Mouse (Mus musculus): ENCODE measurements around the gene Grin3a.
"Not testable (repeated sequence)": the region's sequence is repeated elsewhere in the genome, so short reads cannot be mapped to it uniquely, and the experiment has no call there.

Gene Grin3a

GRCm38 (mm10) chr4:49680171-49680875 is 165.2 kb downstream of the Grin3a start:
- no peak for DNase-seq

- no peak for DNase-seq
Observed at GRCm38 (mm10) chr4:49676790-49677189, 168.8 kb downstream of the Grin3a start.

GRCm38 (mm10) chr4:49676071-49676470 is 169.5 kb downstream of the Grin3a start:
- no peak for DNase-seq

DNA sequence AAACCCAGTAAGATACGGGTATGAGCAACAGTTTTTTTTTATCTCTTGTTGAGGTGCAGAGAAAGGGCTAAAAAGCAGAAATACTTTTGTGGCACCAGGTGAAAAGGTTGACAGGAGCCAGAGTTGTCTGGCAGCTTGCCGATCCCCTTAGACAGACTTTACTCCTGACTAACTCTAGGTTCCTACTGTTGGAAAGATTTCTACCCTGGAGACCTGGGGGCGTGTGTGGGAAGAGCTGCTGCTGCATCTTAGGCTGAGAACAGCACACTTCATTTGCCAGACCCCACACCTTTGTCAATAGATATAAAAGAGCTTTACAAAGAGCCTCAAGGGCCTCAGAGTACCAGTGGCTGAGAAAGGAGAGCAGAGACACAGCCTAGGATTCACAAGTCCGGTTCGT is 180.7 kb downstream of the Grin3a start:
- DNase-seq: no peak

DNA sequence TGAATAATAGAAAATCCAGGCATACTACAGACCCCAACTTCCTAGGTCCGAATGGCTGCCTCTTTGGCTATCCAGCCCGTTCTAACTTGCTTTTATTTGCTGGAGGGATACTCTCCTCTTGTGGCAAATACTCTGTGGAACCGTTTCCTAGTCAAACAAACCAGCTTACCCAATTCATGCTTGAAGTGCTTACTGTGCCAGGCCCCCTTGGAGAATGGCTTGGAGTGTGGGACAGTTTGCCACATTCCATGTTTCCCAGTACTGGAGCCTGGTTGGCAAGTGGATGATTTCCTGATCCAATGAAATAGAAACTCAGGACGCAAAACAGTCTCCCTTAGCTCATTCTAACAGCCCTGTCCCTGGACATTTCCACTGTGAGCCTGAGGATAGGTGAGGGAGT is 183.3 kb downstream of the Grin3a start:
- DNase-seq: no peak

GRCm38 (mm10) chr4:49661664-49662063 is 183.9 kb downstream of the Grin3a start:
- no peak for DNase-seq

DNA sequence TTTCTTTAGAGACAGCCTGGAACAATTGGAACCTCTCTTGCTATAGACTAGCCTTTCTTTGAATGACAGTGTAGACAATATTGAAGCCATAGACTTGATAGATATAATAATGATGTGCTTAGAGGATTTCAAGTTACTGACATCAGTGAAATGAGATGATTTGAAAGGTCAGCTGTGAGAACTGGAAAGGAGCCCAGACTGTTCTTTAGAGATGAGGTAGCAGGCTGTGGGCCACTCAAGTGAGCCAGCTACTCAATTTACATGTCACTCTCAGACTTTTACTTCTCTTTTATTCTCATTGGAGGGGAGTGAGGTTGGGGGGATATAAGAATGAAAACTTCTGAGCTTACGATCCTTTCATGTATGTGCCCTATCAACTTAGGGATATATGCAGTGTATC is 186.1 kb downstream of the Grin3a start:
- no peak for DNase-seq

- DNase-seq: no peak
Observed at GRCm38 (mm10) chr4:49639913-49640312, 205.6 kb downstream of the Grin3a start.

- DNase-seq: no peak
Observed at GRCm38 (mm10) chr4:49637821-49638220, 207.7 kb downstream of the Grin3a start.

DNA sequence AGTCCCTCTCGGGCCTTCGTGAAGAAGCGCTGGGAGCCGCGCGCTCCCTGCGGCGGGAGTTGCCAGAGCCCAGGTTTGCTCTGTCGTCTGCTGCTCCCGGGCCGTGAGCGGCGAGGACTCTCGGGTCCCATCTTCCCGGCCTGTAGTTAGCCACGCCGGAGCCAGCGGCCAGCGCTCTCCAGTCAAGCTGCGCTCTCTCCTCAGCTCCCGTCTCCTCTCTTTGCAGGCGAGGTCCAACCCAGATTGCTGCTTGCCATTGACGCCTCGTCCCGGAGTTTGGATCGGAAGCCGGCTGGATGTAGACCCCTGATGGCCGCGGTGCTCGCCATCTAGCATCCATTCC is 213.4 kb downstream of the Grin3a start:
- no peak for DNase-seq

- DNase-seq: peak; percentile 97
Observed at GRCm38 (mm10) chr4:49631319-49632138, 214.0 kb downstream of the Grin3a start, which contains the start of gene Rnf20. Gene Rnf20, plus strand, starts transcription at chr4:49632006.

GRCm38 (mm10) chr4:49628941-49629340 is 216.6 kb downstream of the Grin3a start:
- no peak for DNase-seq

DNA sequence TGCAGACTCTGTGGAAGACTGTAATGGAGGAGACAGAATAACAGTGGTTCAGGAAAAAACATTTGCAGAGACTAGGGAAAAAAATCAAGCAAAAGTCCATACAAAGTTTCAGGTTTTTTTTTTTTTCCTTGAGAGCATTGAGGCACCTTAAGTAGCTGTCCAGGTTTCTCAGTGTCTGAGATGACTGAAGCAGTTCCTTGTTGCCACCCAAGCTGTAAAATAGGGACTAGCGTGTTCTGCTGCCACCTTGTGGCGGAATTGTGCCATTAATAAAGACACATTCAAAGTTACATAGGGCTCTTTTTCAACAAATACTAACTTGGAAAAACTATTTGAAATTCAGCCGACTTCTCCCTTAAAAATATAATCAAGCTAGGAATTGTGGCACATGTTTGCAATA is 218.6 kb downstream of the Grin3a start:
- DNase-seq: peak; percentile 58

DNA sequence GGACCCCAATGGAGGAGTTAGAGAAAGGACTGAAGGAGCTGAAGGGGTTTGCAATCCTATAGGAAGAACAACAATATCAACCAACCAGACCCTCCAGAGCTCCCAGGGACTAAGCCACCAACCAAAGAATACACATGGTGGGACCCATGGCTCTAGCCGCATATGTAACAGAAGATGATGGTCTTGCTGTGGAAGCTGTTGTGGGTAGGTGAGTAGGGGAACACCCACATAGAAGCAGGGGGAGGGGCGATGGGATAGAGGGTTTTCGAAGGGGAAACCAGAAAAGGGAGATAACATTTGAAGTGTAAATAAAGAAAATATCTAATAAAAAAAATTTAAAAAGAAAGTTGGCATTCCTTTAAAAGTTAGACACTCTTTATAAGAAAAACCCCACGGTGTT is 220.6 kb downstream of the Grin3a start:
- not testable (repeated sequence) for DNase-seq

DNA sequence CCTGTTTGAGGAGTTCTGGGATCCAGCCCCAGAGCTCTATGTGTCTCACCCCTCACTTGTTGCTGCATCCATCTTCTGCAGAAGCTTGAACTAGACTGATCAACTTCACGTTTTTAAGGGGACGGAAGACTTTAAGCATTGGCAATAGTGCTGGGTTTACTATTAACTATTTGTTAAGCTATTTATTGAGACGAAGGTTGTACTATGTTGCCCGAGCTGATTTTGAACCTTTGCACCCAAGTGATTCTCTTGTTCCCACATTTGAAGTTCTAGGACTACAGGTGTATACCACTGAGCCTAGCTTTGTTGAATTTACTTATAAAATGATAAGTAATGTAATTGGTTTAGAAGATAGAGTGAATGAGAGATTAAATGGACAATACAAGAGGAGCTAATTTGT is 221.6 kb downstream of the Grin3a start:
- DNase-seq: no peak

GRCm38 (mm10) chr4:49622272-49622671 is 223.3 kb downstream of the Grin3a start:
- DNase-seq: no peak

- not testable (repeated sequence) for DNase-seq
Observed at GRCm38 (mm10) chr4:49619861-49620260, 225.7 kb downstream of the Grin3a start.

GRCm38 (mm10) chr4:49616924-49617323 is 228.6 kb downstream of the Grin3a start:
- no peak for DNase-seq
